In the genomic region with DNA sequence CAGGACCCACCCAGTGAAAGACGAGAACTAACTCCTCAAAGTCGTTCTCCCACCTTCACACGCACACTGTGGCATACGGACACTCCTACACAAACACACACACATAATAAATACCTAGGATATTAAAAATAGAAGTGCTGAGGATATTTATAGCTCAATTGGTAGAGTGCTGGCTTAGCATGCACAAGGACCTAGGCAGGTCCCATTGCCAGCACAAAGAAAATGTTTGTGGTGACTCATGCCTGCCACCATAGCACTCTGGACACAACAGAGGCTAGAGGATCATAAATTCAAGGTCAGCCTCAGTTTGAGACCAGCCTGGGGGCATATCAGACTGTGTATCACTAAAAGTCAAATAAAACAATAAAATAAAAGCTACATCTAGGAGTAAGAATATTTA, we compare ENCODE assay signal across 28 mouse cellular contexts.
A peak's percentile ranks its signal among the peaks of the same experiment; 100 is the strongest.
DNase-seq lines count a peak whose midpoint lies in the region; ATAC-seq and TF ChIP-seq lines count a peak whose summit lies in the region.
"Had no signal": no experiment of that assay in that cellular context is flagged by ENCODE, and none has a peak within 500 bp of the region (broad histone marks: within the 10 kb centered on the region; RNA-seq: fewer than 3 reads in every experiment).

No protein-coding gene starts in this region.

- no peak overlapping the region for H3K4me3 ChIP-seq in gastrocnemius, adult 2 months
- H3K4me3 ChIP-seq in heart, embryonic 13.5 days = no peak overlapping the region
- no peak overlapping the region for H3K4me3 ChIP-seq in intestine, embryonic 14.5 days (ENCODE audit: low read depth, low read length)
- no peak overlapping the region for H3K4me3 ChIP-seq in intestine, postnatal 0 days (ENCODE audit: low read depth, low read length)
- H3K4me3 ChIP-seq in stomach, postnatal 0 days (ENCODE audit: low read depth, low read length) = no peak overlapping the region
- H3K4me3 ChIP-seq: erythroblast, embryonic 14.5 days; hindbrain, embryonic 15.5 days; midbrain, embryonic 15.5 days; neural tube, embryonic 15.5 days had no signal

- TF ChIP-seq EP300 in stomach, postnatal 0 days (optimal IDR thresholded peaks at IDR 0.05) = no peak

- peaks cover 36% of the 10 kb centered on the region for H3K4me1 ChIP-seq in heart, embryonic 13.5 days
- H3K4me1 ChIP-seq in intestine, embryonic 14.5 days (replicated peaks; ENCODE audit: control insufficient read depth, insufficient read depth, low read length) = peaks cover 3% of the 10 kb centered on the region; the same call in 1 of the 2 replicates
- H3K4me1 ChIP-seq in intestine, postnatal 0 days (replicated peaks; ENCODE audit: control insufficient read depth, insufficient read depth, low read length) = peaks cover 8% of the 10 kb centered on the region; the same call in 1 of the 2 replicates
- H3K4me1 ChIP-seq in stomach, postnatal 0 days (replicated peaks; ENCODE audit: control insufficient read depth, insufficient read depth) = no peaks in the 10 kb centered on the region; the same call in 1 of the 2 replicates
- H3K4me1 ChIP-seq: midbrain, embryonic 15.5 days had no signal

- H3K36me3 ChIP-seq in heart, embryonic 13.5 days = no peaks in the 10 kb centered on the region
- H3K36me3 ChIP-seq in intestine, embryonic 14.5 days (ENCODE audit: control insufficient read depth, insufficient read depth, low read length) = no peaks in the 10 kb centered on the region
- H3K36me3 ChIP-seq in intestine, postnatal 0 days (ENCODE audit: control insufficient read depth, insufficient read depth) = no peaks in the 10 kb centered on the region
- no peaks in the 10 kb centered on the region for H3K36me3 ChIP-seq in stomach, postnatal 0 days (ENCODE audit: control insufficient read depth, insufficient read depth, low read length)
- H3K36me3 ChIP-seq: hindbrain, embryonic 15.5 days; midbrain, embryonic 15.5 days; neural tube, embryonic 15.5 days had no signal

- TF ChIP-seq CTCF in gastrocnemius, adult 2 months (IDR thresholded peaks at IDR 0.05) = no peak
- TF ChIP-seq CTCF in intestine, postnatal 0 days (IDR thresholded peaks at IDR 0.05; ENCODE audit: low read depth) = no peak
- TF ChIP-seq CTCF in stomach, postnatal 0 days (IDR thresholded peaks at IDR 0.05; ENCODE audit: low read depth) = no peak

- no peak for DNase-seq in gastrocnemius, adult 2 months
- no peak for DNase-seq in gastrocnemius, postnatal 36 days
- DNase-seq in heart, postnatal 25 days (ENCODE audit: low spot score) = no peak
- no peak for DNase-seq in intestine, embryonic 14.5 days (ENCODE audit: low spot score)
- no peak for DNase-seq in stomach, postnatal 0 days (ENCODE audit: low spot score)
- DNase-seq: adrenal gland, postnatal 10 days; cerebellum, adult 11-12 months; cerebellum, postnatal 10 days; gastrocnemius, postnatal 10 days; kidney, adult 11 months; kidney, postnatal 14 days; layer of hippocampus, adult 9-11 months; liver; lung, adult 2 months; lung, postnatal 10 days; retina, postnatal 1 day; right cerebral cortex, postnatal 14 days had no signal

- no peak overlapping the region for H3K9ac ChIP-seq in heart, embryonic 13.5 days
- no peak overlapping the region for H3K9ac ChIP-seq in intestine, embryonic 14.5 days (ENCODE audit: low read length)
- no peak overlapping the region for H3K9ac ChIP-seq in intestine, postnatal 0 days (ENCODE audit: low read depth, low read length)
- no peak overlapping the region for H3K9ac ChIP-seq in stomach, postnatal 0 days (ENCODE audit: low read length)
- H3K9ac ChIP-seq: hindbrain, embryonic 15.5 days; liver, embryonic 14.5 days; midbrain, embryonic 15.5 days; neural tube, embryonic 15.5 days had no signal

- H3K27me3 ChIP-seq in heart, embryonic 13.5 days (replicated peaks) = no peaks in the 10 kb centered on the region
- H3K27me3 ChIP-seq in intestine, embryonic 14.5 days (replicated peaks; ENCODE audit: control insufficient read depth, insufficient read depth, low read length) = no peaks in the 10 kb centered on the region
- no peaks in the 10 kb centered on the region for H3K27me3 ChIP-seq in intestine, postnatal 0 days (replicated peaks; ENCODE audit: control insufficient read depth, insufficient read depth, low read length)
- H3K27me3 ChIP-seq in stomach, postnatal 0 days (ENCODE audit: control insufficient read depth, insufficient read depth, low read length) = no peaks in the 10 kb centered on the region
- H3K27me3 ChIP-seq: hindbrain, embryonic 15.5 days; midbrain, embryonic 15.5 days; neural tube, embryonic 15.5 days had no signal

- no peaks in the 10 kb centered on the region for H3K9me3 ChIP-seq in heart, embryonic 13.5 days
- H3K9me3 ChIP-seq in intestine, embryonic 14.5 days (ENCODE audit: control insufficient read depth, low read length) = no peaks in the 10 kb centered on the region
- no peaks in the 10 kb centered on the region for H3K9me3 ChIP-seq in intestine, postnatal 0 days (ENCODE audit: control insufficient read depth)
- H3K9me3 ChIP-seq in stomach, postnatal 0 days (ENCODE audit: control insufficient read depth, low read length) = no peaks in the 10 kb centered on the region
- H3K9me3 ChIP-seq: hindbrain, embryonic 15.5 days; midbrain, embryonic 15.5 days; neural tube, embryonic 15.5 days had no signal

- no peak overlapping the region for H3K4me2 ChIP-seq in heart, embryonic 13.5 days
- H3K4me2 ChIP-seq in intestine, embryonic 14.5 days (ENCODE audit: low read length) = no peak overlapping the region
- no peak overlapping the region for H3K4me2 ChIP-seq in intestine, postnatal 0 days (replicated peaks; ENCODE audit: low read depth)
- no peak overlapping the region for H3K4me2 ChIP-seq in stomach, postnatal 0 days (replicated peaks; ENCODE audit: low read depth)
- H3K4me2 ChIP-seq: hindbrain, embryonic 15.5 days; midbrain, embryonic 15.5 days; neural tube, embryonic 15.5 days had no signal

- ATAC-seq in heart, embryonic 13.5 days (ENCODE audit: extremely low read depth, insufficient number of reproducible peaks, low FRiP score, low TSS enrichment) = no peak
- ATAC-seq in intestine, embryonic 14.5 days (replicated peaks; ENCODE audit: low FRiP score, low TSS enrichment, low read depth) = 0 out of 2 replicates have a peak, but pooled peaks have one; percentile 30
- no peak; the same call in 1 of the 2 replicates for ATAC-seq in intestine, postnatal 0 days
- ATAC-seq in stomach, postnatal 0 days (ENCODE audit: low FRiP score, low TSS enrichment) = peak; percentile 58
- ATAC-seq in megakaryocyte-erythroid progenitor cell, adult 5-6 weeks (replicated peaks; ENCODE audit: low FRiP score, low TSS enrichment, poor library complexity, severe bottlenecking) = no peak
- ATAC-seq: CD4-positive, CD25-positive, alpha-beta regulatory T cell, adult 4 months; forebrain, embryonic 16.5 days; midbrain, embryonic 15.5 days had no signal

- H3K27ac ChIP-seq in gastrocnemius, adult 2 months = 0 out of 2 replicates have a peak overlapping the region, but pooled peaks have one; percentile 12
- peak overlapping the region; percentile 59 for H3K27ac ChIP-seq in heart, embryonic 13.5 days (replicated peaks)
- H3K27ac ChIP-seq in intestine, embryonic 14.5 days (ENCODE audit: low read depth) = no peak overlapping the region
- H3K27ac ChIP-seq in intestine, postnatal 0 days (ENCODE audit: low read depth, low read length) = no peak overlapping the region
- no peak overlapping the region for H3K27ac ChIP-seq in stomach, postnatal 0 days (replicated peaks)
- H3K27ac ChIP-seq: hindbrain, embryonic 15.5 days; liver, embryonic 14.5 days; macrophage; midbrain, embryonic 15.5 days; neural tube, embryonic 15.5 days had no signal

- 60% methylated on average over 4 of the region's 4 CpGs for WGBS in heart, embryonic 13.5 days
- WGBS in intestine, embryonic 14.5 days = 80% methylated on average over 4 of the region's 4 CpGs
- 41% methylated on average over 4 of the region's 4 CpGs for WGBS in intestine, postnatal 0 days
- 71% methylated on average over 4 of the region's 4 CpGs for WGBS in stomach, postnatal 0 days

- intact Hi-C loops in gastrocnemius, adult 2 months (cut with DNase I) = no loop called here
- intact Hi-C loops in gastrocnemius, postnatal 36 days (cut with DNase I) = no loop called here
- intact Hi-C loops in heart, postnatal 25 days (cut with DNase I) = no loop called here

Comparison
In these comparisons a context has a peak if more than half of its experiments do, and no peak if none do; other contexts are left out.
1. ATAC-seq: peak in intestine, embryonic 14.5 days (single experiment) and stomach, postnatal 0 days (single experiment); none in heart, embryonic 13.5 days (single experiment), intestine, postnatal 0 days (single experiment) and megakaryocyte-erythroid progenitor cell, adult 5-6 weeks (single experiment).
2. H3K27ac ChIP-seq: peak in gastrocnemius, adult 2 months (single experiment) and heart, embryonic 13.5 days (single experiment); none in intestine, embryonic 14.5 days (single experiment), intestine, postnatal 0 days (single experiment) and stomach, postnatal 0 days (single experiment).